Mouse (Mus musculus) kidney, embryonic 14.5 days (tissue): ENCODE measurements around the gene Pnrc1. TPM values are rescaled to one million over a fixed set of nuclear protein-coding genes. Genes with fewer than 3 reads are reported as not detected.
"Not testable (repeated sequence)": the region's sequence is repeated elsewhere in the genome, so short reads cannot be mapped to it uniquely, and the experiment has no call there.

Experiments used
- ATAC-seq: fragments of 200-750 bp; cut with Nextera tagmentation; 2 replicates; pipeline ENCODE4 v1.8.0; 2017; ENCODE audit warnings: moderate number of reproducible peaks, mild to moderate bottlenecking, moderate TSS enrichment, moderate library complexity; ENCODE audit not compliant: low FRiP score, low TSS enrichment
- H3K27ac ChIP-seq: fragments of 300-500 bp; sonication (generic); 2 replicates; pipeline ENCODE4 v1.5.1; 2014; ENCODE audit warnings: low read depth, mild to moderate bottlenecking, low read length, moderate library complexity, mixed read lengths
- H3K27me3 ChIP-seq: fragments of 300-500 bp; sonication (generic); 2 replicates; pipeline ENCODE4 v1.6.1; 2014; ENCODE audit warnings: mild to moderate bottlenecking, low read length; ENCODE audit not compliant: control insufficient read depth, insufficient read depth
- H3K36me3 ChIP-seq: fragments of 300-500 bp; sonication (generic); 2 replicates; pipeline ENCODE4 v1.6.1; 2014; ENCODE audit warnings: low read length, mixed read lengths; ENCODE audit not compliant: control insufficient read depth, insufficient read depth
- H3K4me1 ChIP-seq: fragments of 300-500 bp; sonication (generic); 2 replicates; pipeline ENCODE4 v1.6.1; 2014; ENCODE audit warnings: low read length, mixed read lengths; ENCODE audit not compliant: control insufficient read depth, insufficient read depth
- H3K4me2 ChIP-seq: fragments of 300-500 bp; sonication (generic); replicated peaks from 2 replicates; pipeline ENCODE4 v1.6.1; 2014; ENCODE audit warnings: low read depth, mild to moderate bottlenecking, low read length
- H3K4me3 ChIP-seq: fragments of 300-500 bp; sonication (generic); 2 replicates; pipeline ENCODE4 v1.5.1; 2014; ENCODE audit warnings: mild to moderate bottlenecking, low read length
- H3K9ac ChIP-seq: fragments of 300-500 bp; sonication (generic); 2 replicates; pipeline ENCODE4 v1.6.1; 2014; ENCODE audit warnings: low read depth, mild to moderate bottlenecking, low read length, moderate library complexity
- H3K9me3 ChIP-seq: fragments of 300-500 bp; sonication (generic); 2 replicates; pipeline ENCODE4 v1.6.1; 2016; ENCODE audit warnings: low read length; ENCODE audit not compliant: control insufficient read depth
- WGBS: fragments of 180-500 bp; shearing (Covaris S2); extraction: QIAGEN DNeasy Blood & Tissue Kit; methylation state at CpG from one replicate; pipeline ENCODE4 v1.1.7; 2014; 5-methylcytosine and 5-hydroxymethylcytosine counted together
- polyA plus RNA-seq: library from polyadenylated mRNA; unstranded; fragments of >200 nt; fragmentation: Nextera tagmentation; extraction: Ambion mirVana; gene quantifications from 2 replicates; pipeline ENCODE4 v1.2.1, GENCODE M21; 2014

The Pnrc1 gene
- 99.0 and 113 TPM in 2 replicates for polyA plus RNA-seq

DNA sequence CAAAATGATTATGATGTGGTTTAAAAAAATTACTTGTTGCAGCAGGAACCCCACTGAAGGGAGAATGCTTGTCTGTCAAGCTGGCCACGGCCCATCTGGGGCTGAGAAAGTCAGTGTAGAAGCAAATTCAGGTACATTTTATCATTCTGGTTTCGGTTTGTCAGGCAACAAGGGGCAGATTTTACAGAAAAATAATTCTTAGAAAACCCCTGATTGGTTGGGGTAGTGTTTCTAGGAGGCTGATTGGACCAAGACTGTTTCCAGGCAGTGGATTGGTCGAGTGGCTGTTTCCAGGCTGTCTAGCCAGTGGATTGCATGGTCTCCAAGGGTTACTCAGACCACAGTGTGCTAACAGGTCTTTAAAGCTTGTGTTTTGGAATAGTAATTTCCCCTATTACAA, at the start of gene Pnrc1:
Gene Pnrc1 (minus strand): TSS at position 162 of the 400 bp plus-strand sequence.
- H3K4me2 ChIP-seq: peak within 1 kb of the TSS; percentile 11; the same call in 1 of the 2 replicates
- peak; percentile 90 for ATAC-seq
- no peaks in the 10 kb centered on the region for H3K27me3 ChIP-seq
- no peak within 1 kb of the TSS for H3K9ac ChIP-seq
- no peaks in the 10 kb centered on the region for H3K4me1 ChIP-seq
- peak within 1 kb of the TSS; percentile 1; the same call in 1 of the 2 replicates for H3K27ac ChIP-seq
- H3K4me3 ChIP-seq: peak within 1 kb of the TSS; percentile 12; the same call in 1 of the 2 replicates
- no peaks in the 10 kb centered on the region for H3K9me3 ChIP-seq
- WGBS: 33% methylated on average over 3 of the region's 3 CpGs
- H3K36me3 ChIP-seq: no peaks in the 10 kb centered on the region

DNA sequence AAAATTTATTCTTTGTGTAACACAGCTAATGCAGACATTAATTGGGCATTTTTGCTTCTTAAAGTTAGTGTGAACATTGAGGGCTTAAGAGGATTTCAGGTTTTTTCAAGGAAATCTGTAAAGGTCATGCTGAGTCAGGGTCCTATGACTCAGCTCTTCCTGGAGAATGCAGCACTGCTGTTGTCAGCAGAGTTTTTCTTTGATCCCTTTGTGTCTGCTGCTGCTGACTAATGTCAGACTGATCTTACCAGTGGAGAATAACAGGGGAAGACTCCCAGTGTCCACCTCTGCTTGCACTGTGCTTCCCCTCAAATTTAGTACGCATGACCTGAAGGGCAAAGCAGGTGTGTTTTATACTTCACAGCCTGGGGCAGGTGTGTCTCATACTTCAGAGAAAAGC, 48.0 kb upstream of the Pnrc1 start:
- Histone ChIP-seq H3K4me3 (no peak overlapping the region), H3K4me2 (no peak overlapping the region), H3K36me3 (peaks cover 44% of the 10 kb centered on the region; the same call in 1 of the 2 replicates), H3K9me3 (no peaks in the 10 kb centered on the region), H3K4me1 (no peaks in the 10 kb centered on the region), H3K27ac (no peak overlapping the region), H3K9ac (no peak overlapping the region), H3K27me3 (no peaks in the 10 kb centered on the region)
- WGBS: 92% methylated on average over 1 of the region's 1 CpGs
- ATAC-seq: no peak

DNA sequence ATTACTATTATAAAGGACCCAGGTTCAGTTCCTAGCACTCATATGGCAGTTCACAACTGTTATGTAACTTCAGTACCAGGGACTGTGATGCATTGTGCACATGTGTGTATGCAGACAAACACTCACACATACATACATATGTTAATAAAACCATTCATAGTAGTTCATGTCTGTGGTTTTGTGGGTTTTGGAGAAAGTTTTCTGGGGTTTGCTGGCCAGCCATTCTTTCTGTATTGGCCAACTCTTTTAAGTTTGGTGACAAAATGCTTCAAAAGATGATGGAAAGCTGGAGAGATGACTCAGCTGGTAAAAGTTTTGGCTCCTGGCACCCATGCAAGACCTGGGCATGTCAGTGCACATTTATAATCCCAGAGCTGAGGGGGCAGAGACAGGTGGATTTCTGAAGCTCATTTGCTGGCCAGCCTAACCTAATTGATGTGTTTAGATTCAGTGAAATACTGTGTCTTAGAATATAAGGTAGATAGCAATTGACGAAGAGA, 43.0 kb upstream of the Pnrc1 start:
- H3K36me3 ChIP-seq: peaks cover 38% of the 10 kb centered on the region; the same call in 1 of the 2 replicates
- no peak for ATAC-seq
- no peaks in the 10 kb centered on the region for H3K4me1 ChIP-seq
- no peaks in the 10 kb centered on the region for H3K9me3 ChIP-seq
- no peaks in the 10 kb centered on the region for H3K27me3 ChIP-seq
- WGBS: 92% methylated on average over 1 of the region's 1 CpGs
- no peak overlapping the region for H3K4me3 ChIP-seq
- H3K9ac ChIP-seq: no peak overlapping the region
- H3K4me2 ChIP-seq: no peak overlapping the region
- no peak overlapping the region for H3K27ac ChIP-seq

DNA sequence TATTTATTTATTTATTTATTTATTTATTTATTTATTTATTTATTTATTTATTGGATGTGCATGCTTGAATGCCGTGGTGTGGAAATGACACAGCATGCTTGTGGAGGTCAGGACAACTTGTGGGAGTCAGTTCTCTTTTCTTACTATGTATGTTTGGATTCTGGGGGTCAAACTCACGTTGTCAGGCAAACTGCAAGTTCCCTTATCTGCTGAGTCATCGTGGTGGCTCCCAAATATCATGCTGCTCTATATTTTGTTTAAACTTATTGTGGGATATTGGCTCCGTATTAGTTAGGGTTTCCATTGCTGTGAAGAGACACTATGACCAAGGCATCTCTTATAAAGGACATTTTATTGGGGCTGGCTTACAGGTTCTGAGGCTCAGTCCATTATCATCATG, 41.2 kb upstream of the Pnrc1 start:
- H3K4me2 ChIP-seq: no peak overlapping the region
- H3K36me3 ChIP-seq: peaks cover 37% of the 10 kb centered on the region; the same call in 1 of the 2 replicates
- no peak overlapping the region for H3K4me3 ChIP-seq
- no peak overlapping the region for H3K9ac ChIP-seq
- no peaks in the 10 kb centered on the region for H3K27me3 ChIP-seq
- no peaks in the 10 kb centered on the region for H3K9me3 ChIP-seq
- no peak for ATAC-seq
- WGBS: 95% methylated on average over 4 of the region's 4 CpGs
- H3K4me1 ChIP-seq: no peaks in the 10 kb centered on the region
- H3K27ac ChIP-seq: no peak overlapping the region

DNA sequence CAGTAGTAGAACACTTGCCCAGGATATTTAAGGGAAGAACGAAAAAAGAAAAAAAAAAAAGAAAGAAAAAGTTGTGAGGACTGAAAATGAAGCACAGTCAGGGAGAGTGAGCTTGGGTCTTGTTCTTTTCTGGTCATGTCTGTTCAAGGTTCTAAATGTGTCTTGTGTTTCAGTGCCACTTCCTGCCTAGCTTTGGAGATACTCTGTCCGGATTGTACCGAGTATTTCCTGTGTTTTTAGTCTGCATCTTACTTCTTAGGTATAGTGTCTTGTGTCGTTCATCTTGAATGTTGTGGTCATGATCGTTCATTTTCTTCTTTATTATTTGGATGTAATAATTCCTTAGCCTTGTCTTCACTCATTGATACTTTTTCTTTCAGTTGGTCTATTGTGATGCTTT, 25.9 kb upstream of the Pnrc1 start:
- no peaks in the 10 kb centered on the region for H3K27me3 ChIP-seq
- no peak overlapping the region for H3K4me2 ChIP-seq
- no peak overlapping the region for H3K9ac ChIP-seq
- H3K4me3 ChIP-seq: no peak overlapping the region
- H3K36me3 ChIP-seq: no peaks in the 10 kb centered on the region; the same call in 1 of the 2 replicates
- no peak for ATAC-seq
- H3K9me3 ChIP-seq: no peaks in the 10 kb centered on the region
- H3K4me1 ChIP-seq: peaks cover 4% of the 10 kb centered on the region; the same call in 1 of the 2 replicates
- H3K27ac ChIP-seq: no peak overlapping the region
- 86% methylated on average over 5 of the region's 5 CpGs for WGBS

DNA sequence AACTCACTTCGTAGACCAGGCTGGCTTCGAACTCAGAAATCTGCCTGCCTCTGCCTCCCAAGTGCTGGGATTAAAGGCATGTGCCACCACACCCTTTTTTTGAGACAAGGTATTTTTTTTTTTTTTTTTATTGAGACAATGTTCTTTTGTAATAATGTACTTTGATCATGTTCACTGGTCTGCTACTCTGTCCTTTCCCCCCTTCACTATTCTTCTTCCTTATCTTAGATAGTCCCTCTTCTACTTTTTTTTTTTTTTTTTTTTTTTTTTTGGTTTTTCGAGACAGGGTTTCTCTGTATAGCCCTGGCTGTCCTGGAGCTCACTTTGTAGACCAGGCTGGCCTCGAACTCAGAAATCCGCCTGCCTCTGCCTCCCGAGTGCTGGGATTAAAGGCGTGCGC, 24.2 kb upstream of the Pnrc1 start:
- not testable (repeated sequence) for ATAC-seq, H3K27me3 ChIP-seq, H3K4me2 ChIP-seq, H3K9ac ChIP-seq, H3K36me3 ChIP-seq, H3K27ac ChIP-seq, H3K4me1 ChIP-seq, H3K4me3 ChIP-seq, H3K9me3 ChIP-seq
- WGBS: 97% methylated on average over 6 of the region's 8 CpGs

GRCm38 (mm10) chr4:33310840-33311437, 21.0 kb upstream of the Pnrc1 start:
- Histone ChIP-seq H3K9me3 (no peaks in the 10 kb centered on the region), H3K36me3 (no peaks in the 10 kb centered on the region; the same call in 1 of the 2 replicates), H3K4me1 (peaks cover 5% of the 10 kb centered on the region; the same call in 1 of the 2 replicates), H3K27ac (no peak overlapping the region), H3K4me3 (peak overlapping the region; percentile 78), H3K9ac (peak overlapping the region; percentile 84), H3K4me2 (peak overlapping the region; percentile 72), H3K27me3 (no peaks in the 10 kb centered on the region)
- WGBS: 17% methylated on average over 12 of the region's 12 CpGs
- no peak for ATAC-seq

DNA sequence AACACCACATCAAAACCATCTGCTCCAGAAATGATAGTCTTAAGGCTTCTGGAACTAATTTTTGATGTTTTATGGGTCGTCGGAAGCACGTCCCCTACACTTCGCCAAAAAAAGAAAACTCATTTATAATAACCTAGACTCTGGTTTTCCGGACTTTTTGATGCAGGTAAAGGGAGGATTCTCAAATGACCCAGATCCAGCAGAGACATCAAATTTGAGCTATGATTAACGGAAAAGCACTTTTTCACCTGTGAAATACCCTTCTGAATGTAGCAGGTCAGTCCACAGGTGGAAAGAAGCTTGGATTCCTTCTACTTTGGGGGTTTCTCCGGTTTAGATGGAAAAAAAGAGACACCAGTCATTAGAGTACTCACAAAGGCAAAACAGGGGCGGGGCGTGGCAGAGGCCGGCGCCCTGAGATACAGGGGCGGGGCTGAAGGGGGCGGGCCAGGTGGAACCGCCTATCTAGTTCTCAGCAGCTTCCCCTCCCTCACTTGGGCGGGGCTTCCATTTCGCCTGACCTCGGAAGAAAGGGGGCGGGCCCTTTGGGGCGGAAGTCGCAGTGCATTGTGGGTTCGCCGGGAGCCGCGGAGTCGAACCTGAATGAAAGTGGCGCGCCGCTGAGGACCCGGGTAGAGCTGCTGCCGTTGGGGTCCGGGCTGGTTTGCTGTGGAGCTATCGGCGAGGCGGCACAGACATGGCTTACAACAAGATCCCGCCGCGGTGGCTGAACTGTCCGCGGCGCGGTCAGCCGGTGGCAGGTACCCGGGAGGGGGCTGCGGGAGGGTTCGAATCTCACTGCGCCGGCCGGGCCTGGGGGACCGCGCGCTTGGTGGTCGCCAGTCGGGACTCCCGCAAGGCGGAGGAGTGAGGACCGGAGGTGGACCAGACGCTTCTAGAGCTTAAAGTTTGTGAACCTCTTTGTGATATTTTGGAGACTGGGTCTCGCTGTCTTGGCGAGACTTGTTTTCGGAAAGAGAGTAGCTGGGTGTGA, 20.1 kb upstream of the Pnrc1 start, which contains the start of gene Rngtt:
Gene Rngtt (plus strand): TSS at position 548 of the 994 bp plus-strand sequence.
- WGBS: 3% methylated on average over 60 of the region's 60 CpGs
- peak; percentile 97 for ATAC-seq
- Histone ChIP-seq H3K4me1 (peaks cover 5% of the 10 kb centered on the region; the same call in 1 of the 2 replicates), H3K9ac (peak within 1 kb of the TSS; percentile 84), H3K9me3 (no peaks in the 10 kb centered on the region), H3K4me3 (peak within 1 kb of the TSS; percentile 78), H3K36me3 (no peaks in the 10 kb centered on the region; the same call in 1 of the 2 replicates), H3K4me2 (peak within 1 kb of the TSS; percentile 72), H3K27me3 (no peaks in the 10 kb centered on the region), H3K27ac (peak within 1 kb of the TSS; percentile 33; the same call in 1 of the 2 replicates)
